Mouse (Mus musculus) intestine, embryonic 16.5 days (tissue): ENCODE measurements at regions not wholly inside any gene's neighbourhood (a gene's known extent, or its start where the extent isn't known, plus 50 kb on each side); places are given as distances from the start of the nearest gene placed in this dataset.
A peak's percentile ranks its signal among the peaks of the same experiment; 100 is the strongest.

ENCODE experiments used
- ATAC-seq: fragments of 200-750 bp; cut with Nextera tagmentation; 2 replicates; pipeline ENCODE4 v1.8.0; 2017; ENCODE audit warnings: moderate TSS enrichment, moderate library complexity
- H3K27ac ChIP-seq: fragments of 300-500 bp; sonication (generic); 2 replicates; pipeline ENCODE4 v1.5.1; 2014; ENCODE audit warnings: mild to moderate bottlenecking, low read length
- H3K27me3 ChIP-seq: fragments of 300-500 bp; sonication (generic); replicated peaks from 2 replicates; pipeline ENCODE4 v1.6.1; 2014; ENCODE audit warnings: low read length, control low read depth, mixed read lengths; ENCODE audit not compliant: control insufficient read depth, insufficient read depth
- H3K36me3 ChIP-seq: fragments of 300-500 bp; sonication (generic); 2 replicates; pipeline ENCODE4 v1.6.1; 2014; ENCODE audit warnings: low read length, control low read depth; ENCODE audit not compliant: control insufficient read depth, insufficient read depth
- H3K4me1 ChIP-seq: fragments of 300-500 bp; sonication (generic); 2 replicates; pipeline ENCODE4 v1.6.1; 2014; ENCODE audit warnings: low read length, control low read depth, mixed read lengths; ENCODE audit not compliant: control insufficient read depth, insufficient read depth
- H3K4me2 ChIP-seq: fragments of 300-500 bp; sonication (generic); 2 replicates; pipeline ENCODE4 v1.6.1; 2014; ENCODE audit warnings: low read depth, low read length, control low read depth
- H3K4me3 ChIP-seq: fragments of 300-500 bp; sonication (generic); 2 replicates; pipeline ENCODE4 v1.5.1; 2014; ENCODE audit warnings: mild to moderate bottlenecking, low read length
- H3K9ac ChIP-seq: fragments of 300-500 bp; sonication (generic); 2 replicates; pipeline ENCODE4 v1.6.1; 2014; ENCODE audit warnings: low read depth, low read length
- H3K9me3 ChIP-seq: fragments of 300-500 bp; sonication (generic); 2 replicates; pipeline ENCODE4 v1.6.1; 2016; ENCODE audit warnings: low read length, control low read depth; ENCODE audit not compliant: control insufficient read depth
- WGBS: fragments of 180-500 bp; shearing (Covaris S2); extraction: QIAGEN DNeasy Blood & Tissue Kit; methylation state at CpG from one replicate; pipeline ENCODE4 v1.1.7; 2014; 5-methylcytosine and 5-hydroxymethylcytosine counted together

DNA sequence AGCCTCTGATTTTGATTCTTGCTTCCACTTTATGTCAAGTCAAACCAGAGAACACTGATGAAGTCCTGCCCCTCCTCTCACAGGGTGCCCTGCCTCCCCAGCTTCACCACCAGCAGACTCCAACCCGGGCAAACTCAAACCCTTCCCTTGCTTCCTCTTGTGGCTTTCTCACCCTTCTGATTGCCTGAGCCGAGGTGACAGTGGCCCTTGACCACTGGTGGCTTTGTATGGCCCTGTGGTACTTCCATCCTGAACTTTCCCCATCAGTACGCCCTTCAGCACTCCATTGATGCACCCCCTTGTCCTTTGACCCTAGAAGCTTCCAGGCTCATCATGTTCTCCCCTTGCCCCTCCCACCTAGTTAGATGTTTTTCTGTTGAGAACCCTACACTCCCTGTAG, 287.0 kb downstream of the 3100002H09Rik start:
- Histone ChIP-seq H3K9me3 (no peaks in the 10 kb centered on the region), H3K27ac (no peak overlapping the region), H3K36me3 (no peaks in the 10 kb centered on the region), H3K4me3 (no peak overlapping the region), H3K4me1 (no peaks in the 10 kb centered on the region), H3K9ac (no peak overlapping the region), H3K27me3 (no peaks in the 10 kb centered on the region), H3K4me2 (no peak overlapping the region)
- 68% methylated on average over 3 of the region's 3 CpGs for WGBS
- ATAC-seq: no peak

- no peak for ATAC-seq
- no peak overlapping the region for H3K4me2 ChIP-seq
- WGBS: 63% methylated on average over 7 of the region's 7 CpGs
- H3K36me3 ChIP-seq: no peaks in the 10 kb centered on the region
- H3K9ac ChIP-seq: no peak overlapping the region
- H3K4me1 ChIP-seq: no peaks in the 10 kb centered on the region
- H3K9me3 ChIP-seq: no peaks in the 10 kb centered on the region
- no peak overlapping the region for H3K27ac ChIP-seq
- no peaks in the 10 kb centered on the region for H3K27me3 ChIP-seq
- no peak overlapping the region for H3K4me3 ChIP-seq
These were observed 289.4 kb downstream of the 3100002H09Rik start for GRCm38 (mm10) chr4:124321221-124321620.

- H3K36me3 ChIP-seq: no peaks in the 10 kb centered on the region
- no peaks in the 10 kb centered on the region for H3K4me1 ChIP-seq
- 11% methylated on average over 4 of the region's 4 CpGs for WGBS
- no peak overlapping the region for H3K4me2 ChIP-seq
- H3K27me3 ChIP-seq: no peaks in the 10 kb centered on the region
- no peaks in the 10 kb centered on the region for H3K9me3 ChIP-seq
- H3K4me3 ChIP-seq: no peak overlapping the region
- H3K9ac ChIP-seq: no peak overlapping the region
- ATAC-seq: peak; percentile 42; the same call in 1 of the 2 replicates
- H3K27ac ChIP-seq: no peak overlapping the region
These were observed 293.6 kb downstream of the 3100002H09Rik start for GRCm38 (mm10) chr4:124317042-124317441.

GRCm38 (mm10) chr4:124311657-124312056, 298.9 kb downstream of the 3100002H09Rik start:
- Histone ChIP-seq H3K36me3 (no peaks in the 10 kb centered on the region), H3K27me3 (no peaks in the 10 kb centered on the region), H3K4me3 (no peak overlapping the region), H3K9ac (no peak overlapping the region), H3K9me3 (no peaks in the 10 kb centered on the region), H3K4me1 (no peaks in the 10 kb centered on the region), H3K4me2 (no peak overlapping the region), H3K27ac (no peak overlapping the region)
- no peak for ATAC-seq
- WGBS: 74% methylated on average over 5 of the region's 5 CpGs

- no peak overlapping the region for H3K4me2 ChIP-seq
- H3K9ac ChIP-seq: no peak overlapping the region
- H3K4me1 ChIP-seq: no peaks in the 10 kb centered on the region
- ATAC-seq: no peak
- 5% methylated on average over 10 of the region's 10 CpGs for WGBS
- H3K4me3 ChIP-seq: no peak overlapping the region
- H3K27ac ChIP-seq: no peak overlapping the region
- no peaks in the 10 kb centered on the region for H3K27me3 ChIP-seq
- H3K36me3 ChIP-seq: no peaks in the 10 kb centered on the region
- H3K9me3 ChIP-seq: no peaks in the 10 kb centered on the region
These were observed 300.0 kb downstream of the 3100002H09Rik start for GRCm38 (mm10) chr4:124310594-124310993.

- Histone ChIP-seq H3K9me3 (no peaks in the 10 kb centered on the region), H3K4me3 (no peak overlapping the region), H3K36me3 (no peaks in the 10 kb centered on the region), H3K4me2 (no peak overlapping the region), H3K4me1 (no peaks in the 10 kb centered on the region), H3K27ac (no peak overlapping the region), H3K27me3 (no peaks in the 10 kb centered on the region), H3K9ac (no peak overlapping the region)
- no peak for ATAC-seq
- 74% methylated on average over 10 of the region's 10 CpGs for WGBS
These were observed 304.6 kb downstream of the 3100002H09Rik start for GRCm38 (mm10) chr4:124305871-124306555.

DNA sequence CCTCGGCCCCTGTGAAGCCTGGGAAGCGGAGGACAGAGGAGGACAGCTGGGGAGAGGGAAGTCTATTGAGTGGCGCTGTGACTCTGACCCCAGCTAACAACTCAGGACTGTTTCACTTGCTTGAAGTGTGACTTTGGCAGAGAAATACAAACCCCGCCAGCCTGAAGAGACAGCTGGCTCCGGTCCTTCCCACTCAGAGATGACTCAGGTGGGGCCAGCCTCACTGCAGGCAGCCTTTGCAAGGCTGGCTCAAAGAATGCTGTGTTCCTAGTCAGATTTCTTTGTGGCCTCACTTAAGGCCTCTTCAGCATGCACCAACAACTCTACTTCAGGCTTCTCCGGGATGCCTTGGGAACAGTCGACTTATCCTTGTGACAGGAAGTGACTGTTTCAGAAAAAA, 307.7 kb downstream of the 3100002H09Rik start:
- Histone ChIP-seq H3K36me3 (no peaks in the 10 kb centered on the region), H3K4me2 (no peak overlapping the region), H3K4me1 (no peaks in the 10 kb centered on the region), H3K9me3 (no peaks in the 10 kb centered on the region), H3K27me3 (no peaks in the 10 kb centered on the region), H3K9ac (no peak overlapping the region), H3K4me3 (no peak overlapping the region), H3K27ac (no peak overlapping the region)
- no peak for ATAC-seq
- WGBS: 65% methylated on average over 7 of the region's 7 CpGs

DNA sequence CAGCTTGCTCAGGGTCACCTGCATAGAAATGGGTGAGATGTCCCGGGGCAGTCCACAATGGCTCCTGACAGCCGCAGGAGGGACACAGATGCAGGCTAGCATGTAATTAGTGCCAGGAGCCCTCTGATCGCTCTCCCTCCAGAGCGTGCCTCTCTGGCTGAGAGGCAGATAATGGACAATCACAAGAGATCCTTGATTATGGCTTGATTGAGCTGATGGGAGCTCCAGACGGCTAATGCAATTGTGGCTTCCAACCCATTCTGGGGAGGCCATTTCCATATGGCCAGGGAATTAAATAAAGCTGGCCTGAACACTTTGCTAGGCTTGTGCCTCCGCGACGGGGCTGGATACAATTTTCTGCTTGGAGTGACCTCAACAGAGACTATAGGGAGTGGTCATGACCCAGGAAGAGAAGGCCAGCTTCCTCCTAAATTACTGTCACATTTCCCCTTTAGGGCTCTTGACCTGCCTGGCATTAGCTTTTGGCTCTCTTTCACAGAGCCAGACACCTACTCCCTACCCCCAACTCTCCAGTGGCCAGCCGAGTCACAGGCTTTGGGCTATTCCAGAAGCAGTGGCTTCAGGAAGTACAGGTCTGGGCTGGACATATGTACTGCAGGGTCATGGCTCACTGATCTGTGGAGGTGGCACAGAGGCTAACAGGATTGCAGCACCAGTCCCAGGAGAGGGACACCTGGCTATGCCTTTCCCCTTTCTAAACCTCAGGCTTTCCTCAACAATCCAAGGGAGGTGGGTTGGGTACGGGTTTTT, 311.8 kb downstream of the 3100002H09Rik start:
- 65% methylated on average over 10 of the region's 10 CpGs for WGBS
- Histone ChIP-seq H3K9me3 (no peaks in the 10 kb centered on the region), H3K4me2 (no peak overlapping the region), H3K4me3 (no peak overlapping the region), H3K9ac (no peak overlapping the region), H3K4me1 (no peaks in the 10 kb centered on the region), H3K36me3 (no peaks in the 10 kb centered on the region), H3K27me3 (no peaks in the 10 kb centered on the region), H3K27ac (no peak overlapping the region)
- ATAC-seq: no peak

- Histone ChIP-seq H3K9me3 (no peaks in the 10 kb centered on the region), H3K36me3 (no peaks in the 10 kb centered on the region), H3K27ac (no peak overlapping the region), H3K4me2 (no peak overlapping the region), H3K4me3 (no peak overlapping the region), H3K9ac (no peak overlapping the region), H3K4me1 (no peaks in the 10 kb centered on the region), H3K27me3 (no peaks in the 10 kb centered on the region)
- 39% methylated on average over 17 of the region's 17 CpGs for WGBS
- no peak for ATAC-seq
These were observed 318.3 kb downstream of the 3100002H09Rik start for GRCm38 (mm10) chr4:124292254-124292653.
